Mouse (Mus musculus) lung, postnatal 0 days (tissue): ENCODE measurements around the gene Pacrg.

Experiments
- CTCF ChIP-seq: IDR thresholded peaks from 2 replicates; pipeline ENCODE4 v1.5.1; 2016; ENCODE audit warnings: antibody characterized with exemption, mild to moderate bottlenecking
- EP300 ChIP-seq: IDR thresholded peaks from 2 replicates; pipeline ENCODE4 v1.6.1; 2016; ENCODE audit warnings: antibody characterized with exemption, mild to moderate bottlenecking, control low read depth

DNA sequence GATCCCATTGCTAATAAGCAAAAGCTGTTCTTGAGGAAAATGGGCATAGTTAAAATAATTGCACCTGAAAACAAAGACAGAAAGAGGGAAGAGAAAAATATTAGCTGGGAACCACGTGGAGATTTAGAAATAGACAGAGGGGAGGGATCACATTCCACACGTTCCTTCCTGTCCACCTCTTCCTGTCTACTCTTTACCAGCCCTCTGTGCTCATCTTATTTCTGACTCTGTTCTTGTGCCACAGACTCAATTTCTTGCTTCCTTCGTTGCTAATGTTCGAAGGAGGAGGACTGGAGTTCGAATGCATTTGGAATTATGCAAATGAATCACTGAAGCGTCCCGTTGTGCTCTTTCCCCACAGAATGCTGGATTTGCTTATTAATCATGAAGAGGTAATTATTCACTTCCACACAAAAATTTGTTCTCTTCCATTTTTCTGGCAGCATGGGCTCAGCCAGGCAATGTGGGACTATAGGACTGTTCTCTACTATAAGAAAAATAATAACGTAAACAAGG is 204.1 kb downstream of the Pacrg start:
- no peak for TF ChIP-seq CTCF
- no peak for TF ChIP-seq EP300
